Mouse (Mus musculus): ENCODE measurements at regions not wholly inside any gene's neighbourhood (a gene's known extent, or its start where the extent isn't known, plus 50 kb on each side); places are given as distances from the start of the nearest gene placed in this dataset.

DNA sequence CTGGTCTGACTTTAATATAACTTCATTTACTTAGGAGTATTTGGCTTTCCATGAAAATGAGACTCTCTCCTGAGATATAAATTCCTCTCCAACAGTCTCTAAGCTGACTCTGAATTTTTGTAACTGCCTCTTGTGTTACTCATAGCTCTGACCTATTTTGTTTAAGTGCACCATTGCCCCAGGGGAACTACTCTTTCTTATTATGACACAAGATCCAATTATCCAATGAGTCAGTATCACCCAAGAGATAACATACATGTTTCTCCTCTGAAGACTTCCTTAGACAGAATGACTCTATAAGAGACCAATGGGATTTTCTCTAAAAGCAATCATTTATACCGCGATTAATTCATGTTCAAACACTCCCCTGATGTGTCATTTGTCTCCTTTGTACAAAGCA, 586.9 kb downstream of the Epha4 start:
- no peak for DNase-seq (ENCODE audit: low spot score)

DNA sequence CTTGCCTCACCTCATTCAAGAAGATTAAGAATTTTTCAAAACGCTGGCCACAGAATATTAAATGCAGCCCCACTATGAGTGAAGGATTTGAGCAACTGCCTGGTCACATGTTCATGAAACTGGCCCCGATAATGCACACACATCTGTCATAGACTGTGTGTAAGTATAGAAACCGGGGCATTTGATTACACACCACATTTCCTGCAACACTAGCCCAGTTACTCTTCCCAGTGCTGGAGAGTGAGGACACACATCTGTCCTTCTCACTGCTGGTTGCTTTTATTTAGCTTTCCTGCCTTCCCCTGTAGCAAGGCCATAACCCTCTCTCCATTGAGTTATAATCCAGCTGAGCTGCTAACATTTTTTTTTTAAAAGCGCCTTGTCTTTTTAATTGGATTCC, 581.4 kb downstream of the Epha4 start:
- DNase-seq (ENCODE audit: low spot score), result no peak

DNA sequence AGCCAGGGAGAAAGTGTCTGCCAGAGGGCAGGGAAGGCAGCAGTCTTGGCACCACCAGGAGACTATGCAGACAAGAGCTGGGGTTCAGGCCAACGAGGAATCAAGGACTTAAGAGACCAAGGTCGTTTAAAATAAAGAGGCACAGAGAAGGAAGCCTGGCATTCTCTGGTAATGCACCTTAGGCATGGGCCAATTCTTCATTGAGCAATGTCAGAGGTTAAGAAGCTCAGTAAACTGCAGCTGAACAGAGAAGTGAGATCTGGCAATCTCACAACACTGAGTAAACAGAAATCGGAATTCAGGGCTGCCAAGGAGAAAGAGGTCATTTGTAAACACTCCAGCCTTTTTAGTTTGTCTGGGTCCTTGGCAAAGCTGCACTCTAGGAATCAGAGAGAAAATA, 572.2 kb downstream of the Epha4 start:
- DNase-seq (ENCODE audit: low spot score), result no peak

DNA sequence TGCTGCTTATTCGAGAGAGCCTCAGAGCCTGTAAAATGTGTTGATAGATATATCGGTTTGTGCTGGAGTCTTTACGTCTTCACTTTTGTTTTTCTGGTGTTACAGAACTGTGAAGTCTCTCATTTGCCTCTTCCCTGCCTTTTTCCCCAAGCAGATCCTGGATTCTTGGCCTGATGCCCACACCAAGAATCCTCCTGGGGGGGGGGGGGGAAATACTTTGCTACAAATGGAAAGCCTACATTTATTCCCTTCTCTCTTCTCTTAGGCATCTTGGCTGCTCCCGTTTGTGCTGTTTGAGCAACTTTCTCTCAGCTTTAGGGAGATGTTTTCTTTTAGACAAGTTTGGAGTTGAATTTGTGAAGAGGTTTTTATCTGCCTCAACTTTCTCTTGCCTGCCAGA, 570.8 kb downstream of the Epha4 start:
- DNase-seq (ENCODE audit: low spot score), result no peak

DNA sequence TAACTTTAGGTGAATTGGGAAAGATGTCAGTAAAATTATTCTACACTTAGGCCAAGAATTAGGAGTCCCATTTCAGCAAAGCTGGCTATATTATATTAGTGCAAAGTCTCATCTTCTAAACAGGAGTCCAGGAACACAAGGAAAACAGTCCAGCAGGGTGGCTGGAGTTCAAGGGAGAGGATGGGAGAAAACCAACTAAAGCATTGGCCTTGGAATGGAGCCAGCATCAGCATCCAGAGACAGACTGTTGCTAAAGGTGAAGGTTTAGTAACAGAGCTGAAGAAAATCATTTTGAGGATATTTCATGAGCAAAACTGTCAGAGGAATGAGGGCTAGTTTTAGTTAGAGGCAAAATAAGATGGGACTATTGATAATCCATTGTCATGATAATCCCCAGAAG, 559.9 kb downstream of the Epha4 start:
- DNase-seq (ENCODE audit: low spot score), result no peak

DNA sequence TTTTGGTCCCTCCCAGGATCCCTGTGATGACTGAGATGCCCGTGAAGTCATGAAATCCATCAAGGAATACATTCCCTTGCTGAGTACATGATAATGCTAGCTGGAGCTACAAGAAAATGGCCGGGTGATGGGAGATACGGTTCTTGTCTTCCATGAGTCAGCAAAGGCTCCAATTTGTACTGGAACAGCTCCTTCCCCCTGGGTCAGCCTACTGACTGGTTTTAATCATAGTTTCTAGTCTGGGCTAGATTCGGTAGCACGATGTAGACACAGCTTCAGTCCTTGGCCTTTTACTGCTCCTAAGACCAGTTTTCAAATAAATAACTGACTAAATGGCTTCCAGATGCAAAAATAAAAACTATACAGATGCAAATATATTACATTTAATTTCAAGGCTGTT, 557.5 kb downstream of the Epha4 start:
- no peak for DNase-seq (ENCODE audit: low spot score)

DNA sequence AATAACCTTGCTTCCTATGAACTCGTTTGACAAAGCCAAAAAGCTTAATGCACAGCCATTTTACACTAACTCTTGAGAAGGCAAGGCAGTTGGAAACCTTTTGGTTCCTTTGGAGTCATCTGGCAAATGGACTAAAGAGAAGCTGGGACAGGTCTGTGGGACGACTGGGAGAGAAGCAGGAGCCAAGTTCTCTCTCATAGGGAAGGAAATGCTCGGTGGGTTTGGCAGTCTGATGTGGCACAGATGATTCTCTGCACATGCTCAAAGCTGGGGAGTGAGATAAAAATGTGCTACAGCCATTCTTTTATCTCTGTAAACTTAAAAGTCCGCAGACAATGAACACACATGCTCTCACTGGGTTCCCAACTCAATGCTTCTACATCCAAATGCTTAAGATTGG, 556.2 kb downstream of the Epha4 start:
- DNase-seq (ENCODE audit: low spot score), result no peak

DNA sequence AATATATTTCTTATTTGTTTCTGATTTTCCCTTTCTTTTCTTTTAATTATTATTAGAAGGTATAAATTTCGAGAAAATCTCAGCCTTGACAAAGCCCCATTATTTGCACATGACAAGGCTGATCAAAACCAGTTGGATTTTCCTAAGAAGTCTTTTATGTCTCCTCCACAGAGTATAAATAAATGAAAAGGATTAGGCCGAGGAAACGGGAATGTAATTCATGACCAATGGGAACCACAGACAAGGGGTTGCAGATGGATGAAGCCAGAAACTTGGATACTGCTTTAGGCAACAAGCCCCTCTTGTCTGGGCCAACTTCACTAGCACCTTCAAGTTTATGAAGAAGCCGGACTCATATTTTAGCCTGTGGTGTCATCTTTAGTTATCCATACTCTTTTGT, 542.4 kb downstream of the Epha4 start:
- DNase-seq (ENCODE audit: low spot score), result no peak

DNA sequence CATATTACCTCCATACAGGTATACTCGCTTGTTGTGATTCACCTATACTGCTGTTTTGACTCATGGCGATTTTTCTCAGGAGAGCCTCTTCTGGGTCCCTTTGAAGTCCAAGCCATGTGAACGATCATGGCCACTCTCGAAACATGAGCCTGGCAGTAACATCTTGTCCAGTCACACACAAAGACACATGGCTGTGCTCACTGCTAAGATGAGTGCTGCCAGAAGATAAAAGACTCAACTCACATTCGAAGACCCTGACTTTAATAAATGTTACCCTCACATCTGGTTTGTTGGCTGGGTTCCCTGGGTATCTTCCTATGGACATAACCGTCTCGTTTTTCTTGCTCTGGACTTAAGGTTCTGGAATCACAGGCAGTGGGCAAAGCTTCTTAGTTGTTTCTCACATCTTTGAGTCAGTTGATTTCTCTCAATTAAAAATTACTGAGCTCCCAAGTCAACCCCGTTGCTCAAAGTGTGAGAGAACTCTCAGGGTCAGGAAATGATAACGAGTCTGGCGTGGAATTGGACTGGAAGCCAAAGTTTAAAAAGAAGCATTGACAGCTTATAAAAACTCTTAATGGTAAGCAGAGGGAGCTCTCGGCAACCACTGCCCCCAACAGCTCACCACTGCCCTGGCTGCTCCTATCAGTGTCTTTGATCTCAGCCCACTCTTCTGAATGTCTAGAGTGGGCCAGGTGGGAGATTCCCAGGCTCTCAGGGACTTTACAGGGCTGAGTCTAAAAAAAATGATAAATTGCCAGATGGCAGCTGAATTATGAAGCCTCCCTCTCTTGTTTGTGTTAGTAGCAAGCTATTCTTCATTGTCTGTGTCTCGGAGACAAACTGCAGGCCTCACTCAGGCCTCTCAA, 539.6 kb downstream of the Epha4 start:
- no peak for DNase-seq (ENCODE audit: low spot score)

DNA sequence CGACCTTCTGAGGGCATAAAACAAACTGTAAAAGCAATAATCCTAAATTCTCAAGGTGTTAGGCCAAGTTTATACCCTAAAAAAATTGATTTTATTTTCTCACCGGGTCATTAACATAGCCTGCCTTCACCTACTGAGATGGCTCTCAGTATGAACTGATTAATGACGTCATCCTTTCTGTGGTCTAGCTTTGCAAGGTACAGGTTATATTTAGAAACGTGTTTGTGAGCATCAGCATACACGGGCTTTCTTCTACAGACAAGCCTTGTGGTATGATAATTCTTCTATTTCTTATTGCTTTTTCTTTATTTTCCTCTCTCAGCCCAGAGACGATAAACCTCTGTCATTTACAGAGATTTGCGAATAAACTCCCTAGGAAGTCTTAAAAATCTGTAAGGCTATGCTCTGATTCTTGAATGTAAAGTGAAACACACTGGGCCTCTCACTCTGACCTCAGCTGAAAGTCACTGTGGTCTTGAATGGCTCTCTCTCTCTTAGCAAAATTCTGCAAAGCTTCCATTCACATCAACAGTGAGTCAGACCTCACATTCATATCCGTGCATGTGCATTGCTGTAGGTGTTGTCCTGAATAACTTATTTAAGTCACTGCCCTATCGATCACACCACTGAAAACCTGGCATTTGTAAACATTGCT, 534.3 kb downstream of the Epha4 start:
- no peak for DNase-seq (ENCODE audit: low spot score)

DNA sequence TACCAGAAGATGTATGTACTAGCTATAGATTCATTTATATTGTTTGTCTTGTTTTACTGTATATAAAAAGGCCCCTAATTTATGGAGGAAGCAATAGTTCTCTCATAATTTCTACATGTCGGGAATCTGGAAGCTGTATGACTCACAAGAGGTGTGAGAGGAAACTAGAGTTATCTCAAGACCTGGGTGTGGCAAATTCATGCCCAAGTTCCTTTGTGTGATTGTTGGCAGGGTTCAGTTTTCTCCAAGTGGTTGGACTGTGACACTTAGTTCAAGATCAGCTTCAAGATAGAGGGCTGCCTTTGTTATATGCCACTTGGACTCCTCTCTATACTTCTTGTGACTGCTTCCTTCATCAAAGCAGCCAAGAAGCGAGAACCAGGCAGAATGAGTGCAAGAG, 521.1 kb downstream of the Epha4 start:
- DNase-seq (ENCODE audit: low spot score), result no peak

DNA sequence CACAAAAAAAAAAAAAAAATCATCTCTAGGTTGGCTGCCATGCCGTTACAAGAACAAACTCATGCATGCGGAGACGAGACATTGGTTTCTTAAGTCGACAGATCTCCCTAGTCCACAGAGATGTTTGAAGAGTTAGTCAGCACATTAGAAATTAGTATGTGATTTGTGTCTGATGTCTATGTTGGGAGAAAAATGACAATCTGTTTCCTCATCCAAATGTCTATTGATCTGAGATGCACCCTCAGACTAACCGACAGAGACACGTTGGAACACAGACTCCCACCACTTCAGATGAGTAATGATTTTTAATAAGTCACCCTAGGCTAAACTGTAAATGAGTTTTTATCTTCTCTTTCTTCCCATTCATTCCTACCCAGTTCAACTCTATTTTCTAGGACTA, 506.9 kb downstream of the Epha4 start:
- DNase-seq (ENCODE audit: low spot score), result no peak

DNA sequence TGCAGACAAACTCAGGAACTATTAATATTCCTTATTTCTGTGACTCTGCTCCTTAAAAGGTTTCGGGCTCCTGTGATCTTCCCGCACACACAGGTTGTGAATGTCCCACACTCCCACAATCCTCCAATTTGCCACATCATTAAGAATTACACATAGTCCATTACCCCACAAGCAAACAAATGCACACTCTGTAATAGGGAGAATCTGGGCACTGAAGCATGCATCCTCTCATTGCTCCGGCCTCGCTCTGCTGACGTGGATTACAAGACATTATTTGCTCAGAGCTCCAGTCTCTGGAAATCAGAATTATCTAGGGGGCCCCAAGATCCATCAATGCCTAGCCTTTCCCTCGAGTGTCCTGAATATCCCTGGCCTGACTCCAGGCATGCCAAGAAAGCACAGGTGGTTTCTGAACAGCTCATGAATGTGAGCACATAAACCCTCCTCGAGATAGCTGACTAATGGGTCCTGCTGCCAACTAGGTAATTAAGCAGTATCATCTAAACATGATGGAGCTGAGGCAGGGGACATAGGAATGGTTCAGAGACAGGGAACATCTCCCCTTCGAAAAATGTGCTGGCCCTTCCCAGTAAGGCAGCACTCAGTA, 504.2 kb downstream of the Epha4 start:
- no peak for DNase-seq (ENCODE audit: low spot score)

DNA sequence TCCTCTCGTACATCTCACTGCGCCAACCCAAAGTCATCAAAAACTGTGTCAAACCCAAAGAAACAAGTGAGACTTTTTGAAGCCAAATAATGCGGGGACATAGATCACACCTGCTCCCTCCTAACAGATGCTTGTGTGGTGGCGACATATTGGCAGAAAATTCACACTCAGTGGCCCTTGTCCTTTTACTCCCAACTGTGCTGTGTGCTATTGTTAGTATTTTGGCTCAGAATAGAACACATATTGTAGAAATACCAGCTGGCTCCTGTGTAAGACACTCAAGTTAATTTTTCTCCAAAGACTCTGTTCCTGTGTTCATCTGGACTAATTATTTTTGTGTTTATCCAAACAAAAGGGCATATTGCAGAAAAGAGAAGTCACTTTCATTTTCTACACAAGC, 487.2 kb downstream of the Epha4 start:
- no peak for DNase-seq (ENCODE audit: low spot score)

DNA sequence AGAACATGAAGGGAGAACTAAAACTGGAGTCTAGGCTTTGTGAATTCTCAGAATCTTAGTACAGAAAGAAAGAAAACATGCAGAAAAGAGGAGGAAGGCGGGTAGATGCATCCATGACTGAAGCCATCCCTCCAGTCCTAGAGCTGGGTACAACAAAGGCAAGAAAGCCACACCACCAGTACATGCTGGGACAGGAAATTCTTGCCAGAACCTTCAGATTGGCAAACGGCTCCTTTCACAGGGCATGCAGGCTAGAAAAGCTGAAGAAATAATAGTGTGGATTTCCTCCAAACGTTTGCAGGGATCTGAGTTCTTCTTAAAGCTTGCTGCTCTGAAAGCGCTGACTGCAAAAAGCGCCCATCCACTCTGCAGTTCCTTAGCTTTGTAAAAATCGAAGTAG, 486.7 kb downstream of the Epha4 start:
- no peak for DNase-seq (ENCODE audit: low spot score)

DNA sequence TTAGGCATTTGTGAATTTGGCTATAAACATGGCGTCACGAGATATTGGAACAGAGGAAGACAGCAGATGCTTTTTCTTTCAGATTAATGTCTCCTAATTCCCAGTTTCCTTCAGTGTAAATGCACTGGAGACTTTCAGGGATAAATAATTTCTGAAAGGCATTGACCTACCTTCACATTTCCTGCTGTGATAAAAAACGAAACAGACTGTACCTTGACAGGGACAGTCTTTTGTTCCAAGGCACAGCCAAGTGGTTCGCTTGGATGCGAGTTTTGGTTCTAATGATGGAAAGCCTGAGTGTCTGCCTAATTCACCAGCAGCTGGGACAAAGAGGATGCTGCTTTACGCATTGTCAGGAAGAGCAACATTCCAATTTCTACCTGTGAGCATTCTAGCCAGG, 485.8 kb downstream of the Epha4 start:
- no peak for DNase-seq (ENCODE audit: low spot score)

DNA sequence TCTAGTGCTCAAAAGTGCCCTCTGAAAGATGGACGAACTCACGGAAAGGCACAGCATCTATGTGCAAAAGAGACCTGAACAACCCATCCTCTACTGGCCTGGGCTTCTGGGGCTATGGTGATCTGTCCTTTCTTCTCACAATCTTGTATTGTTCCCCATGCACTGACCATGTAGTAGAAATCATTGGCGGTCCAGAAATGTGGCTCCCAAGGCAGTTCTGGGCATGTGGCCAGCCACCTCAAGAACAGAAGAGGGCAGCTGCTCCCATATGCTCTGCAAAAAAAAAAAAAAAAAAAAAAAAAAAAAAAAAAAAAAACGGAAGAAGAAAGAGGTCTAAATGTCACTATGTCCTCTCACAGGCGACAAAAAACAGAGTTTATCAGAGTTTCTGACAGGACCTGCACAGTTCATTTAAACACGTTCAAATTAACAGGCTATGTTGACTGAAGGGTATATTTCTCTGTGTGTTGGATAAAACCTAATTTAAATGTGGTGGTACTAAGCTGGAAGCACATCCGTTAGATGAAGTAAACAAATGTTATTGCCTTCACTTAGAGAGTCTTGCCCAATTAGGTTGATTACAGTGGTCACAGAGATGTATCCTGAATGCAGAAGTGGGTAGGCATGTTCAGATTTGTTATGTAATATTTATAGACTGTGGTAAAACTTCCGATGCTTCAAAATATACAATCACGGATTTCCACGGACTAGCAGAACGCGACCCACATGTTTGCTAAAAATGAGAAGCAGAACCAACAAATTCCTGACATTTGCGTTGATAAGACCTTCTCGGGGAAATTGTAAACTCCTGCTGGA, 470.9 kb downstream of the Epha4 start:
- DNase-seq (ENCODE audit: low spot score), result peak; percentile 59

DNA sequence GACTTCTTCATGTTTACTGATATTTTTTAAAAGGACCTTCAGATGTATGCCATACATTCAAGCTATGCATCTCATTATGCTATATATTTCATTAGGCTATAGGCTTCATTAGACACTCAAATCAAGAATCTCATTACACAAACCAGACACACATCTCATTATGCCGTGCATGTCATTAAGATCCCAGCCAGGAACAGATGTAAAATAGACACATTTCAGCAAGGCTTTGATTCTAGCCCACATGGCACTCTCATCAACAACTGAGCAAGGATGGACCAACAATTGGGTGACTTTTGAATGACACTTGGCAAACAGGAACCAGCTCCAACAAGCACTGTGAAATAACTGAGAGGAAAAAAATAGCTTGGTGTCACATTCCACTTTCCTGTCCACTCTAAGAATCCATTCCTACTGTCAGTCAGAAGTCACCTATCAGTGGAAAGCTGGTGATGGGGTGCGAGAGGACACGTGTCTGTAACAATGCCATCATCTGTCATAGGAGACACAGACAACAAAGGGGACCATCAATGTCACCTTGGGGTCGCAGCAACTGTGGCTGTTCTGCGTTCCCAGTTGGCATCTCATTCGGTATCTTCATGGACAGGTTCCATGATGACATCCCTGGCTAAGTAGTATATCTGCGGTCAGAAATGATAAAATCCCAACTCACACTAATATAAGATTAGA, 466.0 kb downstream of the Epha4 start:
- DNase-seq (ENCODE audit: low spot score), result no peak

DNA sequence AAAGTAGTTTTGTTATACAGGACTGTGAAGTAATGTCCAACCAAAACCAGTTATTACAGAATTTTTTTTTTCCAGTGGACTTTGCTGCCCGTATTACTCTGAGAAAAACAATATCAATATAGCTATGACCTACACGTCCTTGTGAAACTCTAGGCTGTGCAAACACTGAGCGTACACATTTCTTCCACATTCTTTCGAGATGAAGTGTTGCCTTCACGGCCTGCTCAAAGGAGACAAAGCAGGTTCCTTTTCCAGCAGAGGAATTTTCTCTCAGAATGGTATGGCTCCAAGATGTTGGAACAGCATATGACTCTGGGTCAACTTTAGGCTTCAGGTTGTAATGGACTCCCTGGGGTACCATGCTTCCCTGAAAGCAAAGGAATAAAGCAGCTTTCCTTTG, 463.6 kb downstream of the Epha4 start:
- no peak for DNase-seq (ENCODE audit: low spot score)

DNA sequence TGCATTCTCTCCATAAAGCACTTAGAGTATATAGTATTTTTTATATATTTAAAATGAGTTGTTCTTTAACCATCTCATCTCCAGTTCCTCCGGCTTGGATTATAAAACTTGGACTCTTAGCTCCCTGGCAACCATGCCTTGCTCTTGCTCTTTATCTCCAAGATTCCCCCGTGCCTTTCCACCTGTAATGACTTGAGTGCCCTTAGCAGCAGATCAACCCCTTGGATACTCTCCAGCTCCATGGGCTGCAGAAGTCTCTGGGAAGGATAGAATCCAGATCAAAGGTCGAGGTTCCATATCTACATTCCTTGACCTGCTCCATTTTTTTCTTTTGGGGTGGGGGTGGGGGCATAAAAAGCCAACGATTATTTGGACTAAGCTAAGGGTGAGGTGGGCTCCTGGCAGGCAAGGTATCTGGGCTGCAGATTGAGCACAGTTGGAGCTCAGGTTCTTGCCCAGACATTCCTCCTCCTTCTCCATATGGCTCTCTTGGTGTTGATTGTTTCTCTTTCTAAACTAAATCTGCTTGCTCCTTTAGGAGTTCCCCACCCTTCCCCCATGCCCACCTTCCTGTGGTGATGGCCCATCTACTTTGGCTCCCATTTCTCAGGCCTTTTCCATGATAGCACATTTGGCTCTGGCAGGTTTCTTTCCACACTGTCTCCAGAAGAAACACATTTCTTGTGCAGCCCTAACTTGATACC, 460.9 kb downstream of the Epha4 start:
- DNase-seq (ENCODE audit: low spot score), result no peak

DNA sequence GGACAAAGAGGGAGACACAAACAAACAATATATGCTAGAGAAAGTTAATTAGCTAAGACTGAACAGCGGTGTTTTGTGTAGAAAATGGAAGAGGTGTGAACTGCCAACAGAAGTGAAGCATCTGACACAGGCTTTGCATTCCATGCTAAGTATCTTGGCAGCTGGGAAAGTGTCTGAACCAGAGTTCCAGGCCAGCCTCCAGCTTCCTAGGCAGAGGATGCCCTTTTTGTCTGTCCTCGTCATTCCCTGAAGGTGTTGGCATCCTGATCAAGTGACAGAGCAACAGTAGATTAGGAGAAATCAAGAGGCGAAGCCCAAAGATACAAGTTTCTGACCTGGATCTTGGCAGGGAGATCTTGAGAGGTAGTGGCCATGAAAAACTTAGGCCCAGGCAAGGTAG, 452.4 kb downstream of the Epha4 start:
- no peak for DNase-seq (ENCODE audit: low spot score)
